Mouse (Mus musculus): Measurements from ENCODE around the gene Vmn1r169.
"Not testable (repeated sequence)": the region's sequence is repeated elsewhere in the genome, so short reads cannot be mapped to it uniquely, and the experiment has no call there.

Vmn1r169 gene

DNA sequence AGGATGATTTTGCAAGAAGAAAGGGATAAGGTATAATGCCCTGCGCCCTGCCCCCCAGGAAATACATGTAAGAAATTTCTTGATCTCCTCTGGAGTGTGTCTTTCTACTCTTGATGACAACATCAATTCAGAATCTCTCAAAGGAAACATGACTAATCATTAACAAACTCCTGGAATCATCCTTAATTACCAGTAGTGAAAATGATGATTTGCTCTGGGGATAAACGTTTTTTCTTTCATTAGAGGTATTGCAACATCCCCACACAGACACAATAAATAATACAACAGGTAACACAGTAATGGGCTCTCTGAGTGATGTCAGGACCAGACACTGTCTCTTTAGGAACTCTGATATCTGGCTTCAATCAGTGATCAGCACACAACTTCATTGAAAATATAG is at the start of gene Vmn1r169:
Vmn1r169 (plus strand) TSS at position 301 of the 400 bp plus-strand sequence.
- DNase-seq (ENCODE audit: low read depth, low spot score) = not testable (repeated sequence)

GRCm38 (mm10) chr7:23539432-23539831 is 35.9 kb upstream of the Vmn1r169 start, which contains the start of gene Vmn1r168:
Gene Vmn1r168, plus strand, starts transcription at chr7:23539732.
- DNase-seq (ENCODE audit: low read depth, low spot score) = not testable (repeated sequence)

- not testable (repeated sequence) for DNase-seq (ENCODE audit: low read depth, low spot score)
These were observed 30.5 kb downstream of the Vmn1r169 start, which contains the start of gene Vmn1r170 for GRCm38 (mm10) chr7:23605875-23606274. Gene Vmn1r170, plus strand, starts transcription at chr7:23606175.
